Mouse (Mus musculus) kidney, adult 10 weeks (tissue): ENCODE data around the gene Lrrc8b. TPM values are rescaled to one million over a fixed set of nuclear protein-coding genes. Genes with fewer than 3 reads are reported as not detected.

Experiments
- polyA plus RNA-seq: library from polyadenylated mRNA; stranded (reverse); fragments of 350-450 nt; fragmentation: Illumina TruSeq; extraction: RNeasy Lipid Tissue Mini Kit (QIAGEN cat#74804); gene quantifications from one replicate; pipeline ENCODE4 v1.2.3, GENCODE M21; 2014; ENCODE audit warnings: low read depth, low replicate concordance

Gene Lrrc8b
- polyA plus RNA-seq: 59.9 TPM

DNA sequence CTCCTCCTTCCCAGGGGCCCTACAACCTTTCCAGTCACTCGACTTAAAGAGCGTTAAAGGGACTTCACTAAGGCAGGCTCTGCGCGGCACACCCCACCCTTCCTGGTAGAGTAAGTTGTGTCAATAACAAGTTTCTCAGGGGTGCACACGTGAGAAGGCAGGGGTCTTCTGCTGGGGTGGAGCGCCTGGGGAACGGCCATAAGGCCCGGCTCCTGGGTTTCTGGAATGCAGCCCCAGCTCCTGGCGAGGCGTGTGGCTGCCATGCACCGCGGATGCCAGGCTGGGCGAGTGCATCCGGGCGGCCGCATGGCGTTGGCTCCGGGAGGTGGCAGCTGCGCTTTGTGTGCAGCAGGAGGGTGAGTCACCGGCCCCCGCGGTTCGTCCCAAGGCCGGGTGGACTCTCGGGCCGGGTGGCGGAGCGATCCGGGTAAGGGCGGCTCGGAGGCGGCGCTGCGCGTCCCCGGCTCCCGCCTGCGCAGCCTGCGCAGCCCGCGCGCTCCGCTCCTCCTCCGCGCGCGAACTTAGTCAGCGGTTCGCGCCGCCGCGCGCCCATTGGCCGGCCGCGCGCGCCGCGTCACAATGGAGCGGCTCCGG is at the start of gene Lrrc8b:
Lrrc8b (plus strand) TSS at position 578 of the 594 bp plus-strand sequence.

DNA sequence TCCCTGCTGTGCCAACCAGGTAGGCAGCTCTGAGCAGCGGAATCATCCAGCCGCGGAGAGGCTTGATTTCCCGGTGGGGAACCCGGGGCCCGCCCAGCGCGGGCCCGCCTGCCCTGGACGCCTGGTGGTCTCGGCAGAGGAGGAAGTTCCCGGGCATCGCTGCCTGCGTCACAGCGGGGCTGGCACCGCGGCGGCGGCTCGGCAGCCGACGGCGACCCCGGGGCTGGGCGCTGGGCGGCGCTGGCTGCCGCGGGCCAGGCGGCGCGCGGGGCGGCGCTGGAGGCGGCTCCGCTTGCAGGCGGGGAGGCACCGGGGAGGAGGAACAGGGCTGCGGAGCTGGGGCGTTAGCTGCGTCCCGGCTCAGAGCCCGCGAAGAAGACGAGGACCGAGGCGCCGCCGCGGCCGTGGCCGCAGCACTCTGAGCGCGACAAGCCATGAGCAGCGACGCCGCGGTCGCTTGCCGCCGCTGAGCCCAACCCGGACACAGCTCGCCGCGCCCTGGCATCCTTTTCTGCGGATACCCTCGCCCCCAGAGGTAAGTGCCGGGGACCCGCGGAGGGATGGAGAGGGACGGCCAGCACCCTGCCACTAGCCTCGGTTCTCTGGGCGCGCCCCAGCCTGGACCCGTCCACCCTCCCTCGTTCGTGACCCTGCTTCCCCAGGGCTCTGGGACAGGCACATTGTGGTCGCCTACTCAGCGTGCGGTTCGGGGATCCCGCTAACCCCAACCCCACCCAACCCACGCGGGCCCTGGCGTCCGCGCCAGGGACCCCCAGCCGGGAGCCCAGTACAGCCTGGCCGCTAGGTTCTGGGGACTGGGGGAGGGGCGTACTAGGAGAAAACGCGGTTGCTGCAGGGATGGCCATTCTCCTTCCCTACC is 103.8 kb downstream of the Lrrc8b start, which contains the start of gene Lrrc8c:
Lrrc8c (plus strand) TSS at position 293 of the 880 bp plus-strand sequence.

Other genes with a start within 250 kb of the Lrrc8b start
- gene Gbp10, start 176.2 kb upstream of the Lrrc8b start, polyA plus RNA-seq: 2.3 TPM
- 1.2 TPM for gene Gm43302, start 122.1 kb upstream of the Lrrc8b start, polyA plus RNA-seq
- gene Gbp6, start 122.1 kb upstream of the Lrrc8b start, polyA plus RNA-seq: 13.9 TPM
- 8.5 TPM for gene Lrrc8c, start 103.6 kb downstream of the Lrrc8b start, polyA plus RNA-seq